Mouse (Mus musculus) myocyte (in vitro differentiated cells): ENCODE measurements around the gene Atn1. TPM values are rescaled to one million over a fixed set of nuclear protein-coding genes. Genes with fewer than 3 reads are reported as not detected.

Experiments
- H3K27me3 ChIP-seq: one replicate; pipeline ENCODE4 v1.6.1; 2011; ENCODE audit not compliant: control insufficient read depth, insufficient read depth, insufficient read length
- H3K36me3 ChIP-seq: one replicate; pipeline ENCODE4 v1.6.1; 2011; ENCODE audit not compliant: control insufficient read depth, insufficient read depth
- H3K4me2 ChIP-seq: one replicate; pipeline ENCODE4 v1.6.1; 2011; ENCODE audit warnings: low read depth, control low read depth
- H3K4me3 ChIP-seq: one replicate; pipeline ENCODE4 v1.5.1; 2011; ENCODE audit warnings: mild to moderate bottlenecking, control low read depth, moderate library complexity
- H3K79me2 ChIP-seq: one replicate; pipeline ENCODE4 v1.6.1; 2011; ENCODE audit not compliant: control insufficient read depth, insufficient read depth
- H3ac ChIP-seq: one replicate; pipeline ENCODE4 v1.6.1; 2011; ENCODE audit not compliant: control insufficient read depth, insufficient read length
- CEBPB ChIP-seq: IDR thresholded peaks from 2 replicates; pipeline ENCODE4 v1.6.1; 2011; ENCODE audit warnings: mild to moderate bottlenecking, moderate library complexity; ENCODE audit not compliant: poor library complexity, insufficient read depth, severe bottlenecking
- E2F4 ChIP-seq: IDR thresholded peaks from one replicate; pipeline ENCODE4 v1.6.1; 2011; ENCODE audit warnings: mild to moderate bottlenecking, control low read depth, moderate library complexity; ENCODE audit not compliant: insufficient read depth
- MAX ChIP-seq: IDR thresholded peaks from one replicate; pipeline ENCODE4 v1.6.1; 2011; ENCODE audit warnings: low read depth, mild to moderate bottlenecking, control low read depth
- MYOD1 ChIP-seq, 3 experiments: IDR thresholded peaks; one replicate each; pipeline ENCODE4 v1.6.1; 2011; ENCODE audit warnings: control low read depth in 2 of 3, low read depth in 2 of 3, mild to moderate bottlenecking in 2 of 3, moderate library complexity in 1 of 3; ENCODE audit not compliant: insufficient read length in 2 of 3, control insufficient read depth in 1 of 3
- MYOG ChIP-seq, 3 experiments: IDR thresholded peaks; one replicate each; pipeline ENCODE4 v1.6.1; 2011; ENCODE audit warnings: control low read depth in 2 of 3, low read depth in 2 of 3, mild to moderate bottlenecking in 2 of 3; ENCODE audit not compliant: insufficient read length in 2 of 3, control insufficient read depth in 1 of 3, insufficient read depth in 1 of 3
- POLR2A ChIP-seq: IDR thresholded peaks from one replicate; pipeline ENCODE4 v1.6.1; 2011; ENCODE audit warnings: low read depth, mild to moderate bottlenecking, control low read depth, moderate library complexity; ENCODE audit not compliant: insufficient read length
- POLR2AphosphoS2 ChIP-seq: IDR thresholded peaks from one replicate; pipeline ENCODE4 v1.6.1; 2011; ENCODE audit warnings: low read depth, control low read depth; ENCODE audit not compliant: insufficient read length
- REST ChIP-seq: IDR thresholded peaks from one replicate; pipeline ENCODE4 v1.6.1; 2011; ENCODE audit warnings: mild to moderate bottlenecking, control low read depth, moderate library complexity; ENCODE audit not compliant: insufficient read depth, insufficient read length
- SRF ChIP-seq: IDR thresholded peaks from one replicate; pipeline ENCODE4 v1.6.1; 2011; ENCODE audit warnings: low read depth; ENCODE audit not compliant: control insufficient read depth, insufficient read length
- TCF12 ChIP-seq: IDR thresholded peaks from one replicate; pipeline ENCODE4 v1.6.1; 2011; ENCODE audit warnings: mild to moderate bottlenecking, control low read depth; ENCODE audit not compliant: poor library complexity, insufficient read depth, severe bottlenecking
- TCF3 ChIP-seq: IDR thresholded peaks from one replicate; pipeline ENCODE4 v1.6.1; 2011; ENCODE audit warnings: low read depth, control low read depth; ENCODE audit not compliant: insufficient read length
- USF1 ChIP-seq: IDR thresholded peaks from one replicate; pipeline ENCODE4 v1.6.1; 2011; ENCODE audit warnings: low read depth, mild to moderate bottlenecking, control low read depth, moderate library complexity
- polyA plus RNA-seq: library from polyadenylated mRNA; unstranded; fragments of >200 nt; fragmentation: generic; extraction: Trizol; gene quantifications from one replicate; pipeline ENCODE4 v1.2.1, GENCODE M21; 2012; ENCODE audit warnings: missing spikeins

The Atn1 gene
- polyA plus RNA-seq, 1 experiment, result 39.4 TPM

GRCm38 (mm10) chr6:124779222-124779983 lies 23.1 kb upstream of the Atn1 start, which contains the start of gene Lrrc23:
TSS of gene Lrrc23 (minus strand) at chr6:124779727.
- H3K36me3 ChIP-seq, result no peaks in the 10 kb centered on the region
- no peak within 1 kb of the TSS for H3ac ChIP-seq
- no peaks in the 10 kb centered on the region for H3K79me2 ChIP-seq
- no peaks in the 10 kb centered on the region for H3K27me3 ChIP-seq
- H3K4me3 ChIP-seq, result no peak within 1 kb of the TSS
- TF ChIP-seq SRF (no peak), MAX (no peak), TCF12 (no peak), CEBPB (no peak), POLR2AphosphoS2 (no peak), MYOD1 (IDR thresholded peaks at IDR 0.05; ENCODE audit: control insufficient read depth in 1 of 3, insufficient read length in 2 of 3, low read depth in 2 of 3) (no peak), MYOG (IDR thresholded peaks at IDR 0.05; ENCODE audit: control insufficient read depth in 1 of 3, insufficient read depth in 1 of 3, insufficient read length in 2 of 3, low read depth in 2 of 3) (no peak), E2F4 (no peak)
- peak within 1 kb of the TSS; percentile 56 for H3K4me2 ChIP-seq

GRCm38 (mm10) chr6:124770511-124770910 lies 14.2 kb upstream of the Atn1 start:
- Histone ChIP-seq H3K4me2 (peak overlapping the region; percentile 89), H3K36me3 (no peaks in the 10 kb centered on the region), H3K4me3 (peak overlapping the region; percentile 47), H3ac (no peak overlapping the region), H3K79me2 (no peaks in the 10 kb centered on the region), H3K27me3 (no peaks in the 10 kb centered on the region)
- TF ChIP-seq USF1 (no peak), POLR2AphosphoS2 (no peak), TCF3 (no peak), SRF (no peak), MYOG (IDR thresholded peaks at IDR 0.05; ENCODE audit: control insufficient read depth in 1 of 3, insufficient read depth in 1 of 3, insufficient read length in 2 of 3, low read depth in 2 of 3) (no peak), E2F4 (no peak), TCF12 (no peak), MAX (no peak), MYOD1 (IDR thresholded peaks at IDR 0.05; ENCODE audit: control insufficient read depth in 1 of 3, insufficient read length in 2 of 3, low read depth in 2 of 3) (no peak), CEBPB (no peak), POLR2A (no peak), REST (no peak)

- Histone ChIP-seq H3ac (no peak overlapping the region), H3K79me2 (no peaks in the 10 kb centered on the region), H3K4me2 (peak overlapping the region; percentile 89), H3K36me3 (no peaks in the 10 kb centered on the region), H3K4me3 (peak overlapping the region; percentile 47), H3K27me3 (no peaks in the 10 kb centered on the region)
- TF ChIP-seq TCF12 (no peak), E2F4 (no peak), TCF3 (no peak), REST (no peak), MYOD1 (IDR thresholded peaks at IDR 0.05; ENCODE audit: control insufficient read depth in 1 of 3, insufficient read length in 2 of 3, low read depth in 2 of 3) (no peak), MYOG (IDR thresholded peaks at IDR 0.05; ENCODE audit: control insufficient read depth in 1 of 3, insufficient read depth in 1 of 3, insufficient read length in 2 of 3, low read depth in 2 of 3) (no peak), SRF (no peak), POLR2AphosphoS2 (no peak), MAX (no peak), CEBPB (no peak), POLR2A (no peak), USF1 (no peak)
These were observed 13.7 kb upstream of the Atn1 start for GRCm38 (mm10) chr6:124770013-124770412.

- no peaks in the 10 kb centered on the region for H3K36me3 ChIP-seq
- H3ac ChIP-seq, result peak within 1 kb of the TSS; percentile 5
- H3K79me2 ChIP-seq, result no peaks in the 10 kb centered on the region
- no peaks in the 10 kb centered on the region for H3K27me3 ChIP-seq
- peak within 1 kb of the TSS; percentile 89 for H3K4me2 ChIP-seq
- H3K4me3 ChIP-seq, result peak within 1 kb of the TSS; percentile 47
- TF ChIP-seq TCF3 (no peak), TCF12 (no peak), SRF (no peak), MYOG (IDR thresholded peaks at IDR 0.05; ENCODE audit: control insufficient read depth in 1 of 3, insufficient read depth in 1 of 3, insufficient read length in 2 of 3, low read depth in 2 of 3) (no peak), MAX (no peak), E2F4 (no peak), USF1 (peak; percentile 23), REST (no peak), POLR2A (peak; percentile 74), CEBPB (no peak), MYOD1 (IDR thresholded peaks at IDR 0.05; ENCODE audit: control insufficient read depth in 1 of 3, insufficient read length in 2 of 3, low read depth in 2 of 3) (no peak), POLR2AphosphoS2 (peak; percentile 77)
These were observed 12.9 kb upstream of the Atn1 start, which contains the start of gene Eno2 for GRCm38 (mm10) chr6:124769101-124769765. TSS of gene Eno2 (minus strand) at chr6:124769673.
